Mouse (Mus musculus) lung, adult 2 months (tissue): ENCODE data around the gene Nolc1.

Experiments
- CTCF ChIP-seq: fragments of 200-500 bp; IDR thresholded peaks from 2 replicates; pipeline ENCODE4 v1.5.1; 2011; ENCODE audit warnings: mild to moderate bottlenecking, low read length, control low read depth; ENCODE audit not compliant: insufficient read depth
- POLR2A ChIP-seq: fragments of 200-500 bp; IDR thresholded peaks from 2 replicates; pipeline ENCODE4 v1.6.1; 2011; ENCODE audit warnings: low read depth, mild to moderate bottlenecking, control low read depth, low read length, borderline replicate concordance; ENCODE audit errors: extremely low read depth

DNA sequence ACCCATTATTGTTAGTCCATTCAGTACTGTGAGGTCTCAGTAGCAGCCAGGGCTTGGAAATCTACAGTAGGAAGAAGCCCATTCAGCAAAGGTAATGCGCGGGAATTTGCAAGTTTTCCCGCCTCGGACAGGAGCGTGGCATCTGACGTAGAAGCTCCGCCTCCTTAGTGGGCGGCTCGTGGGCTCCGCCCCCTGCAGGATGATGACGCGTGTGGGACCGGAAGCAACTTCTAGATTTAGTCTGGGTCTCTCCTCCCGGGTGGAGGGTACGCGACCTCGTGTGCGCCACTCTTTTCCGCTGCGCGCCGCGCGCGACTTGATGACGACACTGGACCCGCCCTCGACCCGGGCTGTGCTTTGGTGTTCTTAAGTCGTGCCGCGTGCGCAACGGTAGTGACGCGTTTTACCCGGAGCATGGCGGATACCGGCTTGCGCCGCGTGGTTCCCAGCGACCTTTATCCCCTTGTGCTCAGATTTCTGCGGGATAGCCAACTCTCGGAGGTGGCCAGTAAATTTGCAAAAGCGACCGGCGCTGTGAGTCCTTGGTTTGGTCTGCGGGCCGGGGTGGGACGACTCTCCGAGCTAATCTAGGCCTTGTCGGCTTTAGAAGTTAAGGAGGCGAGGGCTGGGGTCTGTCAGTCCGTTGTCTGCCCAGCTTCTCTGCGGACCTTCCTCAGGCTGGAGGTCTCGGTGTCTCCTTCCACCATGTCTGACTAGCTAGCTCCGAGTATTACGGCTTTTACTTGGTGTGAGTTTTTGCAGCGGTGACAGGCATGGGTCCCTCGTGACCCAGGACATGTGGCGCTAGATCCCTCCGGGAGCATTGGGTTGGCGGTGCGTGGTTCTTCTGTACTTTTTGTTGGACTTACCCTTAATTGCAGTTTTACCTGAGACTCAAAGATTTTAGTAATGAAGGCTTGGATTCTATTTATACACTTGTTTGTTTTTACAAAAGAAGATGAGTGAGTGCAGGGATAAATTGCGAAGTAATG is at the start of gene Nolc1:
- TF ChIP-seq POLR2A (peak; percentile 78; the same call in 1 of the 2 replicates), CTCF (no peak)
